ENCODE assay signal across 20 mouse cellular contexts in genomic region chr2:38052440-38052839, GRCm38 (mm10).
A peak's percentile ranks its signal among the peaks of the same experiment; 100 is the strongest.
DNase-seq lines count a peak whose midpoint lies in the region; ATAC-seq lines count a peak whose summit lies in the region.
"Had no signal": no experiment of that assay in that cellular context is flagged by ENCODE, and none has a peak within 500 bp of the region (broad histone marks: within the 10 kb centered on the region; RNA-seq: fewer than 3 reads in every experiment).

No protein-coding gene starts in this region.

- DNase-seq in gastrocnemius, postnatal 14 days = peak; percentile 4
- DNase-seq in gastrocnemius, adult 18-20 months (ENCODE audit: low spot score) = no peak
- no peak for DNase-seq in midbrain, embryonic 14.5 days
- DNase-seq in thymus, postnatal 36 days = peak; percentile 10 to 43
- DNase-seq in lung, postnatal 36 days = no peak
- DNase-seq: cerebellum, adult 8-10 months; heart, postnatal 14 days; kidney, adult 2 months; kidney, postnatal 10 days; spleen, adult 18-20 months had no signal

- peaks cover 15% of the 10 kb centered on the region for H3K4me1 ChIP-seq in midbrain, embryonic 13.5 days (replicated peaks)
- 0 out of 2 replicates have a peak, but pooled peaks cover 8% of the 10 kb centered on the region for H3K4me1 ChIP-seq in midbrain, embryonic 14.5 days (ENCODE audit: control insufficient read depth, insufficient read depth, low read length)
- peaks cover 13% of the 10 kb centered on the region; the same call in 1 of the 2 replicates for H3K4me1 ChIP-seq in limb, embryonic 13.5 days
- no peaks in the 10 kb centered on the region for H3K4me1 ChIP-seq in intestine, embryonic 16.5 days (ENCODE audit: control insufficient read depth, insufficient read depth, low read length)
- H3K4me1 ChIP-seq: embryonic facial prominence, embryonic 15.5 days; hindbrain, embryonic 12.5 days; neural tube, embryonic 13.5 days had no signal

- no peaks in the 10 kb centered on the region for H3K36me3 ChIP-seq in midbrain, embryonic 13.5 days
- H3K36me3 ChIP-seq in midbrain, embryonic 14.5 days (ENCODE audit: control insufficient read depth, insufficient read depth, low read length) = no peaks in the 10 kb centered on the region
- H3K36me3 ChIP-seq in limb, embryonic 13.5 days = no peaks in the 10 kb centered on the region
- no peaks in the 10 kb centered on the region for H3K36me3 ChIP-seq in intestine, embryonic 16.5 days (ENCODE audit: control insufficient read depth, insufficient read depth, low read length)
- H3K36me3 ChIP-seq: embryonic facial prominence, embryonic 15.5 days; hindbrain, embryonic 12.5 days; neural tube, embryonic 13.5 days had no signal

- intact Hi-C loops in gastrocnemius, postnatal 14 days (cut with DNase I; ENCODE audit: low total_unique reads) = no loop called here

- no peak overlapping the region for H3K4me3 ChIP-seq in midbrain, embryonic 13.5 days (replicated peaks)
- no peak overlapping the region for H3K4me3 ChIP-seq in midbrain, embryonic 14.5 days (replicated peaks; ENCODE audit: low read depth, low read length)
- H3K4me3 ChIP-seq in limb, embryonic 13.5 days = no peak overlapping the region
- H3K4me3 ChIP-seq in intestine, embryonic 16.5 days (ENCODE audit: low read length) = no peak overlapping the region
- H3K4me3 ChIP-seq: embryonic facial prominence, embryonic 15.5 days; hindbrain, embryonic 12.5 days; layer of hippocampus, adult 2 months; neural tube, embryonic 13.5 days had no signal

- peak overlapping the region; percentile 5; the same call in 1 of the 2 replicates for H3K27ac ChIP-seq in midbrain, embryonic 13.5 days
- no peak overlapping the region for H3K27ac ChIP-seq in midbrain, embryonic 14.5 days (replicated peaks; ENCODE audit: low read depth, low read length)
- H3K27ac ChIP-seq in limb, embryonic 13.5 days = no peak overlapping the region
- no peak overlapping the region for H3K27ac ChIP-seq in intestine, embryonic 16.5 days (ENCODE audit: low read length)
- H3K27ac ChIP-seq: embryonic facial prominence, embryonic 15.5 days; hindbrain, embryonic 12.5 days; layer of hippocampus, adult 2 months; liver, embryonic 14.5 days; neural tube, embryonic 13.5 days had no signal

- peak overlapping the region; percentile 29; the same call in 1 of the 2 replicates for H3K9ac ChIP-seq in midbrain, embryonic 13.5 days (replicated peaks)
- H3K9ac ChIP-seq in midbrain, embryonic 14.5 days (replicated peaks; ENCODE audit: low read length) = no peak overlapping the region
- H3K9ac ChIP-seq in limb, embryonic 13.5 days = no peak overlapping the region
- H3K9ac ChIP-seq in intestine, embryonic 16.5 days (ENCODE audit: low read depth, low read length) = no peak overlapping the region
- H3K9ac ChIP-seq: embryonic facial prominence, embryonic 15.5 days; hindbrain, embryonic 12.5 days; liver, embryonic 14.5 days; neural tube, embryonic 13.5 days had no signal

- H3K9me3 ChIP-seq in midbrain, embryonic 13.5 days = no peaks in the 10 kb centered on the region
- no peaks in the 10 kb centered on the region for H3K9me3 ChIP-seq in midbrain, embryonic 14.5 days (ENCODE audit: control insufficient read depth, low read length)
- no peaks in the 10 kb centered on the region for H3K9me3 ChIP-seq in limb, embryonic 13.5 days
- H3K9me3 ChIP-seq in intestine, embryonic 16.5 days (ENCODE audit: control insufficient read depth, low read length) = no peaks in the 10 kb centered on the region
- H3K9me3 ChIP-seq: embryonic facial prominence, embryonic 15.5 days; hindbrain, embryonic 12.5 days; neural tube, embryonic 13.5 days had no signal

- H3K27me3 ChIP-seq in midbrain, embryonic 13.5 days = no peaks in the 10 kb centered on the region
- H3K27me3 ChIP-seq in midbrain, embryonic 14.5 days (ENCODE audit: control insufficient read depth, insufficient read depth, low read length) = no peaks in the 10 kb centered on the region
- no peaks in the 10 kb centered on the region for H3K27me3 ChIP-seq in limb, embryonic 13.5 days
- H3K27me3 ChIP-seq in intestine, embryonic 16.5 days (replicated peaks; ENCODE audit: control insufficient read depth, insufficient read depth, low read length) = no peaks in the 10 kb centered on the region
- H3K27me3 ChIP-seq: embryonic facial prominence, embryonic 15.5 days; hindbrain, embryonic 12.5 days; neural tube, embryonic 13.5 days had no signal

- no peak overlapping the region for H3K4me2 ChIP-seq in midbrain, embryonic 13.5 days (replicated peaks)
- no peak overlapping the region for H3K4me2 ChIP-seq in midbrain, embryonic 14.5 days (ENCODE audit: low read length)
- no peak overlapping the region for H3K4me2 ChIP-seq in limb, embryonic 13.5 days (replicated peaks)
- no peak overlapping the region for H3K4me2 ChIP-seq in intestine, embryonic 16.5 days (ENCODE audit: low read depth, low read length)
- H3K4me2 ChIP-seq: embryonic facial prominence, embryonic 15.5 days; heart, embryonic 11.5 days; hindbrain, embryonic 12.5 days; neural tube, embryonic 13.5 days had no signal

- 58% methylated on average over 3 of the region's 3 CpGs for WGBS in midbrain, embryonic 13.5 days
- 58% methylated on average over 3 of the region's 3 CpGs for whole genome bisulfite sequencing in midbrain, embryonic 14.5 days
- WGBS in limb, embryonic 13.5 days = 24% methylated on average over 3 of the region's 3 CpGs
- WGBS in intestine, embryonic 16.5 days = 49% methylated on average over 3 of the region's 3 CpGs

- ATAC-seq in midbrain, embryonic 13.5 days = no peak
- ATAC-seq in midbrain, embryonic 14.5 days (ENCODE audit: low FRiP score, low TSS enrichment) = no peak
- ATAC-seq in limb, embryonic 13.5 days (ENCODE audit: low FRiP score, low read depth) = peak; percentile 28; the same call in 1 of the 2 replicates
- no peak for ATAC-seq in intestine, embryonic 16.5 days
- ATAC-seq: lung, postnatal 0 days had no signal

Comparison
In these comparisons a context has a peak if more than half of its experiments do, and no peak if none do; other contexts are left out.
1. DNase-seq: peak in gastrocnemius, postnatal 14 days (single experiment) and thymus, postnatal 36 days (2 of 2); none in gastrocnemius, adult 18-20 months (single experiment), midbrain, embryonic 14.5 days (single experiment) and lung, postnatal 36 days (single experiment).